ENCODE assay signal across 9 mouse cellular contexts in genomic region chr6:12747856-12748450, GRCm38 (mm10). TPM values are rescaled to one million over a fixed set of nuclear protein-coding genes. Genes with fewer than 3 reads are reported as not detected.
DNase-seq lines count a peak whose midpoint lies in the region; ATAC-seq and TF ChIP-seq lines count a peak whose summit lies in the region.
"Had no signal": no experiment of that assay in that cellular context is flagged by ENCODE, and none has a peak within 500 bp of the region (broad histone marks: within the 10 kb centered on the region; RNA-seq: fewer than 3 reads in every experiment).

No protein-coding gene starts in this region.

- H3K4me3 ChIP-seq in heart, embryonic 11.5 days (ENCODE audit: low read depth, low read length), result peak overlapping the region; percentile 72
- H3K4me3 ChIP-seq in midbrain, embryonic 12.5 days, result peak overlapping the region; percentile 62

- no peaks in the 10 kb centered on the region for H3K9me3 ChIP-seq in heart, embryonic 11.5 days (replicated peaks; ENCODE audit: control insufficient read depth, low read length)
- H3K9me3 ChIP-seq in midbrain, embryonic 12.5 days, result no peaks in the 10 kb centered on the region

- H3K4me1 ChIP-seq in heart, embryonic 11.5 days (ENCODE audit: control insufficient read depth, insufficient read depth, low read length), result no peaks in the 10 kb centered on the region
- H3K4me1 ChIP-seq in midbrain, embryonic 12.5 days, result peaks cover 16% of the 10 kb centered on the region

- TF ChIP-seq POLR2A in brain, embryonic 14.5 days (IDR thresholded peaks at IDR 0.05; ENCODE audit: borderline replicate concordance, extremely low read depth, insufficient read depth, insufficient read length, poor library complexity, severe bottlenecking), result no peak

- DNase-seq in cerebellum, postnatal 10 days, result peak; percentile 28 to 42
- no peak for DNase-seq in cerebellum, adult 9-11 months
- DNase-seq in brain, embryonic 14.5 days (ENCODE audit: low read depth), result peak; percentile 70
- DNase-seq in kidney, postnatal 14 days, result peak; percentile 9
- DNase-seq in natural killer cell, adult 2 months (ENCODE audit: low spot score in 2 of 2), result no peak

- no peak overlapping the region; the same call in 1 of the 2 replicates for H3K27ac ChIP-seq in heart, embryonic 11.5 days (ENCODE audit: low read depth, low read length)
- H3K27ac ChIP-seq in midbrain, embryonic 12.5 days (replicated peaks), result peak overlapping the region; percentile 98

- no peak for ATAC-seq in heart, embryonic 11.5 days (replicated peaks; ENCODE audit: insufficient number of reproducible peaks, low FRiP score, low TSS enrichment)
- no peak for ATAC-seq in midbrain, embryonic 12.5 days (ENCODE audit: low FRiP score, low read depth)
- no peak for ATAC-seq in granulocyte monocyte progenitor cell, adult 5-6 weeks (replicated peaks; ENCODE audit: poor library complexity, severe bottlenecking)

- no peaks in the 10 kb centered on the region for H3K36me3 ChIP-seq in heart, embryonic 11.5 days (ENCODE audit: control insufficient read depth, insufficient read depth, low read length)
- H3K36me3 ChIP-seq in midbrain, embryonic 12.5 days, result no peaks in the 10 kb centered on the region

- TF ChIP-seq CTCF in brain, embryonic 14.5 days (IDR thresholded peaks at IDR 0.05; ENCODE audit: borderline replicate concordance, extremely low read depth, insufficient read depth, insufficient read length), result no peak

- peak overlapping the region; percentile 73; the same call in 1 of the 2 replicates for H3K9ac ChIP-seq in heart, embryonic 11.5 days (ENCODE audit: low read depth, low read length)
- peak overlapping the region; percentile 83 for H3K9ac ChIP-seq in midbrain, embryonic 12.5 days (replicated peaks)

- peak overlapping the region; percentile 89 for H3K4me2 ChIP-seq in heart, embryonic 11.5 days
- H3K4me2 ChIP-seq in midbrain, embryonic 12.5 days (replicated peaks), result peak overlapping the region; percentile 63

- 8% methylated on average over 11 of the region's 11 CpGs for WGBS in heart, embryonic 11.5 days (ENCODE audit: insufficient replicate concordance)
- WGBS in midbrain, embryonic 12.5 days, result 4% methylated on average over 11 of the region's 11 CpGs

- H3K27me3 ChIP-seq in heart, embryonic 11.5 days (ENCODE audit: control insufficient read depth, insufficient read depth, low read length), result no peaks in the 10 kb centered on the region
- H3K27me3 ChIP-seq in midbrain, embryonic 12.5 days, result no peaks in the 10 kb centered on the region
- H3K27me3 ChIP-seq: CH12.LX had no signal

RNA-seq across cellular contexts. Expression of gene Thsd7a, which starts 1.3 kb away (rescaled TPM):
- polyA plus RNA-seq in brain, embryonic 14.5 days (2012; rRNA removed), result 11.7 and 25.8 TPM in 2 replicates
- 2.5 and 2.9 TPM in 2 replicates for polyA plus RNA-seq in heart, embryonic 11.5 days (2014; fragmentation: Nextera tagmentation; extraction: Ambion mirVana)
- polyA plus RNA-seq in midbrain, embryonic 12.5 days (2016; fragmentation: Nextera tagmentation; extraction: Ambion mirVana), result 39.3 and 41.4 TPM in 2 replicates
- total RNA-seq in granulocyte monocyte progenitor cell, adult 5-6 weeks (2014; fragmentation: Nextera tagmentation), result not detected in 2 replicates
- total RNA-seq in granulocyte monocyte progenitor cell, adult 5-6 weeks (2017), result not detected in 2 replicates

Comparison
In these comparisons a context has a peak if more than half of its experiments do, and no peak if none do; other contexts are left out.
1. DNase-seq: peak in cerebellum, postnatal 10 days (2 of 2), brain, embryonic 14.5 days (single experiment) and kidney, postnatal 14 days (single experiment); none in cerebellum, adult 9-11 months (single experiment) and natural killer cell, adult 2 months (0 of 2).